Mouse (Mus musculus): Measurements from ENCODE around the gene Tmem150a. TPM values are rescaled to one million over a fixed set of nuclear protein-coding genes. Genes with fewer than 3 reads are reported as not detected.

Gene Tmem150a
- polyA plus RNA-seq, 1 experiment from 2014 or later = 15.6 TPM

- Histone ChIP-seq H3K4me1 (peaks cover 13% of the 10 kb centered on the region), H3K27me3 (no peaks in the 10 kb centered on the region), H3K4me3 (peak overlapping the region; percentile 29; the same call in 1 of the 2 replicates), H3K27ac (replicated peaks) (no peak overlapping the region), H3K4me2 (replicated peaks) (peak overlapping the region; percentile 55), H3K9ac (replicated peaks) (no peak overlapping the region), H3K36me3 (no peaks in the 10 kb centered on the region), H3K9me3 (no peaks in the 10 kb centered on the region)
- no peak for ATAC-seq (replicated peaks)
- 25% methylated on average over 11 of the region's 12 CpGs for WGBS
Observed at GRCm38 (mm10) chr6:72390795-72391521, 35.7 kb downstream of the Tmem150a start.

- H3K9me3 ChIP-seq = no peaks in the 10 kb centered on the region
- H3K4me2 ChIP-seq (replicated peaks) = no peak overlapping the region
- ATAC-seq (replicated peaks) = no peak
- H3K36me3 ChIP-seq = no peaks in the 10 kb centered on the region
- peaks cover 13% of the 10 kb centered on the region for H3K4me1 ChIP-seq
- 84% methylated on average over 5 of the region's 5 CpGs for WGBS
- no peak overlapping the region for H3K27ac ChIP-seq (replicated peaks)
- H3K4me3 ChIP-seq = no peak overlapping the region
- H3K27me3 ChIP-seq = no peaks in the 10 kb centered on the region
- no peak overlapping the region for H3K9ac ChIP-seq (replicated peaks)
Observed at GRCm38 (mm10) chr6:72392341-72392740, 37.1 kb downstream of the Tmem150a start.

GRCm38 (mm10) chr6:72396837-72397251, 41.6 kb downstream of the Tmem150a start:
- no peak overlapping the region for H3K27ac ChIP-seq (replicated peaks)
- WGBS = 86% methylated on average over 10 of the region's 10 CpGs
- no peaks in the 10 kb centered on the region for H3K36me3 ChIP-seq
- no peaks in the 10 kb centered on the region for H3K4me1 ChIP-seq
- H3K9me3 ChIP-seq = no peaks in the 10 kb centered on the region
- no peak overlapping the region for H3K4me2 ChIP-seq (replicated peaks)
- no peak overlapping the region for H3K9ac ChIP-seq (replicated peaks)
- ATAC-seq (replicated peaks) = no peak
- no peaks in the 10 kb centered on the region for H3K27me3 ChIP-seq
- no peak overlapping the region for H3K4me3 ChIP-seq

- Histone ChIP-seq H3K27me3 (no peaks in the 10 kb centered on the region), H3K4me2 (replicated peaks) (no peak overlapping the region), H3K9ac (replicated peaks) (no peak overlapping the region), H3K4me1 (no peaks in the 10 kb centered on the region), H3K36me3 (no peaks in the 10 kb centered on the region), H3K4me3 (no peak overlapping the region), H3K27ac (replicated peaks) (no peak overlapping the region), H3K9me3 (no peaks in the 10 kb centered on the region)
- WGBS = 59% methylated on average over 2 of the region's 2 CpGs
- ATAC-seq (replicated peaks) = no peak
Observed at GRCm38 (mm10) chr6:72399967-72400366, 44.7 kb downstream of the Tmem150a start.

- H3K4me1 ChIP-seq = no peaks in the 10 kb centered on the region
- 22% methylated on average over 7 of the region's 7 CpGs for WGBS
- no peak overlapping the region for H3K4me3 ChIP-seq
- no peaks in the 10 kb centered on the region for H3K36me3 ChIP-seq
- no peak for ATAC-seq (replicated peaks)
- H3K27me3 ChIP-seq = no peaks in the 10 kb centered on the region
- no peak overlapping the region for H3K4me2 ChIP-seq (replicated peaks)
- H3K9me3 ChIP-seq = no peaks in the 10 kb centered on the region
- no peak overlapping the region for H3K27ac ChIP-seq (replicated peaks)
- no peak overlapping the region for H3K9ac ChIP-seq (replicated peaks)
Observed at GRCm38 (mm10) chr6:72401875-72402274, 46.6 kb downstream of the Tmem150a start.

GRCm38 (mm10) chr6:72405356-72405755, 50.1 kb downstream of the Tmem150a start:
- no peak overlapping the region for H3K4me2 ChIP-seq (replicated peaks)
- ATAC-seq (replicated peaks) = no peak
- H3K4me3 ChIP-seq = no peak overlapping the region
- no peak overlapping the region for H3K27ac ChIP-seq (replicated peaks)
- no peaks in the 10 kb centered on the region for H3K9me3 ChIP-seq
- no peak overlapping the region for H3K9ac ChIP-seq (replicated peaks)
- no peaks in the 10 kb centered on the region for H3K36me3 ChIP-seq
- H3K27me3 ChIP-seq = no peaks in the 10 kb centered on the region
- 89% methylated on average over 7 of the region's 7 CpGs for WGBS
- no peaks in the 10 kb centered on the region for H3K4me1 ChIP-seq

- no peaks in the 10 kb centered on the region for H3K27me3 ChIP-seq
- no peak overlapping the region for H3K27ac ChIP-seq (replicated peaks)
- peak; percentile 48 for ATAC-seq (replicated peaks)
- 7% methylated on average over 5 of the region's 5 CpGs for WGBS
- no peaks in the 10 kb centered on the region for H3K4me1 ChIP-seq
- no peaks in the 10 kb centered on the region for H3K9me3 ChIP-seq
- no peaks in the 10 kb centered on the region for H3K36me3 ChIP-seq
- H3K4me3 ChIP-seq = no peak overlapping the region
- H3K4me2 ChIP-seq (replicated peaks) = no peak overlapping the region
- H3K9ac ChIP-seq (replicated peaks) = no peak overlapping the region
Observed at GRCm38 (mm10) chr6:72407119-72407518, 51.9 kb downstream of the Tmem150a start.

Other genes starting within 250 kb of the Tmem150a start
- 2.7 and 3.6 TPM in 2 replicates for gene Atoh8, start 119.9 kb upstream of the Tmem150a start, polyA plus RNA-seq (2015; fragmentation: Nextera tagmentation; extraction: Ambion mirVana)
- 0.15 TPM in 1 of 2 replicates, not detected in the other for gene Sftpb, start 50.8 kb upstream of the Tmem150a start, polyA plus RNA-seq (2015; fragmentation: Nextera tagmentation; extraction: Ambion mirVana)
- 52.9 and 53.4 TPM in 2 replicates for gene Usp39, start 10.3 kb upstream of the Tmem150a start, polyA plus RNA-seq (2015; fragmentation: Nextera tagmentation; extraction: Ambion mirVana)
- gene 0610030E20Rik, start 8.1 kb upstream of the Tmem150a start, polyA plus RNA-seq (2015; fragmentation: Nextera tagmentation; extraction: Ambion mirVana) = 22.5 and 22.7 TPM in 2 replicates
- gene Rnf181, start 11.5 kb downstream of the Tmem150a start, polyA plus RNA-seq (2015; fragmentation: Nextera tagmentation; extraction: Ambion mirVana) = 126 and 130 TPM in 2 replicates
- gene Vamp5, start 25.0 kb downstream of the Tmem150a start, polyA plus RNA-seq (2015; fragmentation: Nextera tagmentation; extraction: Ambion mirVana) = 8.9 and 9.4 TPM in 2 replicates
- 14.5 and 15.0 TPM in 2 replicates for gene Vamp8, start 35.3 kb downstream of the Tmem150a start, polyA plus RNA-seq (2015; fragmentation: Nextera tagmentation; extraction: Ambion mirVana)
- 14.0 and 16.5 TPM in 2 replicates for gene Ggcx, start 58.9 kb downstream of the Tmem150a start, polyA plus RNA-seq (2015; fragmentation: Nextera tagmentation; extraction: Ambion mirVana)
- 359 and 376 TPM in 2 replicates for gene Mat2a, start 84.1 kb downstream of the Tmem150a start, polyA plus RNA-seq (2015; fragmentation: Nextera tagmentation; extraction: Ambion mirVana)
- gene Sh2d6, start 166.3 kb downstream of the Tmem150a start, polyA plus RNA-seq (2015; fragmentation: Nextera tagmentation; extraction: Ambion mirVana) = 0.37 and 0.55 TPM in 2 replicates
- gene Capg, start 188.9 kb downstream of the Tmem150a start, polyA plus RNA-seq (2015; fragmentation: Nextera tagmentation; extraction: Ambion mirVana) = 3.5 and 4.8 TPM in 2 replicates
- gene Elmod3, start 243.0 kb downstream of the Tmem150a start, polyA plus RNA-seq (2015; fragmentation: Nextera tagmentation; extraction: Ambion mirVana) = 15.6 and 16.0 TPM in 2 replicates
- gene Retsat, start 243.0 kb downstream of the Tmem150a start, polyA plus RNA-seq (2015; fragmentation: Nextera tagmentation; extraction: Ambion mirVana) = 4.1 and 5.3 TPM in 2 replicates